Mouse (Mus musculus) thymus, adult 2 months (tissue): ENCODE measurements around the gene Klhl40.

Source experiments
- CTCF ChIP-seq: fragments of 200-500 bp; IDR thresholded peaks from 2 replicates; pipeline ENCODE4 v1.5.1; 2012; ENCODE audit warnings: mild to moderate bottlenecking, control low read depth, low read length, moderate library complexity, borderline replicate concordance; ENCODE audit not compliant: control insufficient read depth, poor library complexity, insufficient read depth; ENCODE audit errors: extremely low read depth
- POLR2A ChIP-seq: fragments of 200-500 bp; IDR thresholded peaks from 2 replicates; pipeline ENCODE4 v1.6.1; 2012; ENCODE audit warnings: mild to moderate bottlenecking, low read length, control low read depth, moderate library complexity; ENCODE audit not compliant: control insufficient read depth, poor library complexity, insufficient read depth; ENCODE audit errors: extremely low read depth

GRCm38 (mm10) chr9:121759091-121760081 is 18.0 kb upstream of the Klhl40 start, which contains the start of gene Zfp651:
- no peak for TF ChIP-seq CTCF
- TF ChIP-seq POLR2A: no peak
